Mouse (Mus musculus) neutrophil, adult 83 days (primary cell): ENCODE data around the gene Vmn1r107. TPM values are rescaled to one million over a fixed set of nuclear protein-coding genes. Genes with fewer than 3 reads are reported as not detected.

Experiments used
- total RNA-seq, 2 experiments: library from RNA; stranded (reverse); gene quantifications; one replicate each; pipeline ENCODE4 v1.2.4; 2023

Vmn1r107 gene
- not detected for total RNA-seq

DNA sequence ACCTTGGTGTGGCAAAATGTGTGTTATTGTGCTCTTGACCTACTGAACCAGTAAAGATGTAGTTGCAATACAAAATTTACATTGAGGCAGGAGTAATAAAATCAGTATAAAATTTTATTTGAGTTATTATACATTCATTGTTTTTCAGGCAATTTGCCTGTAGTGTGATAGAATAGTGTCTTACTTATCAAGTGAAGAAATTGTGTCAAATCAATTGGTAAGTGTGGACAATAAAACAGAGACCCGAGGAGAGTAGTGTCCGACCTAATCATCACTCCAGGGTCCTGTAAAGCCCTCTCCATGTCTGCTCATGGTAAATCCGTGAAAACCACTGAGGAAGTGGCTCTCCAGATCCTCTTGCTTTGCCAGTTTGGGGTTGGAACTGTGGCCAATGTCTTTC is at the start of gene Vmn1r107:
Gene Vmn1r107, plus strand, starts transcription at position 301 of the 400 bp plus-strand sequence.

DNA sequence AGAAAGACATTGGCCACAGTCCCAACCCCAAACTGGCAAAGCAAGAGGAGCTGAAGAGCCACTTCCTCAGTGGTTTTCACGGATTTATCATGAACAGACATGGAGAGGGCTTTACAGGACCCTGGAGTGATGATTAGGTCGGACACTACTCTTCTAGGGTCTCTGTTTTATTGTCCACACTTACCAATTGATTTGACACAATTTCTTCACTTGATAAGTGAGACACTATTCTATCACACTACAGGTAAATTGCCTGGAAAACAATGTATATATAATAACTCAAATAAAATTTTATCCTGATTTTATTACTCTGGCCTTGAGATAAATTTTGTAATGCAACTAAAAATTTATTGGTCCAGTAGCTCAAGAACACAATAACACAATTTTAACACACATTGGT is 34.4 kb downstream of the Vmn1r107 start, which contains the start of gene Vmn1r111:
Gene Vmn1r111, minus strand, starts transcription at position 101 of the 400 bp plus-strand sequence.

Other genes starting within 250 kb of the Vmn1r107 start
- not detected for gene Vmn1r101, start 226.3 kb upstream of the Vmn1r107 start, total RNA-seq
- gene Gm10670, start 194.0 kb upstream of the Vmn1r107 start, total RNA-seq, result not detected
- gene Vmn1r103, start 158.4 kb upstream of the Vmn1r107 start, total RNA-seq, result not detected
- not detected for gene Vmn1r104, start 135.1 kb upstream of the Vmn1r107 start, total RNA-seq
- gene Gm5726, start 123.2 kb upstream of the Vmn1r107 start, total RNA-seq, result not detected
- not detected for gene Gm4141, start 92.7 kb upstream of the Vmn1r107 start, total RNA-seq
- gene Gm4513, start 69.9 kb upstream of the Vmn1r107 start, total RNA-seq, result not detected
- not detected for gene Vmn1r111, start 34.3 kb downstream of the Vmn1r107 start, total RNA-seq
- gene Gm10668, start 61.7 kb downstream of the Vmn1r107 start, total RNA-seq, result not detected
- not detected for gene Vmn1r112, start 102.3 kb downstream of the Vmn1r107 start, total RNA-seq
- not detected for gene Vmn1r113, start 118.4 kb downstream of the Vmn1r107 start, total RNA-seq
- gene Vmn1r114, start 143.3 kb downstream of the Vmn1r107 start, total RNA-seq, result not detected
- not detected for gene Vmn1r115, start 176.1 kb downstream of the Vmn1r107 start, total RNA-seq
- not detected for gene Vmn1r116, start 203.3 kb downstream of the Vmn1r107 start, total RNA-seq
- not detected for gene Vmn1r117, start 215.2 kb downstream of the Vmn1r107 start, total RNA-seq
- gene Vmn1r118, start 243.4 kb downstream of the Vmn1r107 start, total RNA-seq, result not detected